8 mouse cellular contexts compared by ENCODE assay signal in the genomic region with DNA sequence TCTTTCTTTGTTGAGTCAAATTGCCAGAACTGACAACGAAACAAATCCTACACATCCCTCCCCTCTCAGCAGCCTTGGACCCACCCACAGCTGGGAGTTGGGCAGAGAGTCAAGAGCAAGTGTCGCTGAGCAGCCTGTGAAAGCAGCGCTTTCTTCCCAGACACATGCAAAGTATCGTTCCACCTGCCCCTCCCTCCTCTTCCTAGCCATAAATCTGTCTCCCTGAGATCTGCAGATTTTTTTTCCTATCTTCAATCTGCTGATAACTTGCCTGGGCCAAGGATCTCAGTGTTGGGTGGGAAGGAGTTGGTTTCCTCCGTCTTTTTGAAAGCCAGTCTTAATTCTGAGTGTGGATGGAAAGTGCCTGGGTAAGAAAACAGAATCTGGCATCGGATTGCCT.
DNase-seq lines count a peak whose midpoint lies in the region; ATAC-seq lines count a peak whose summit lies in the region.

No protein-coding gene starts in this region.

- peak; percentile 80; the same call in 1 of the 2 replicates for ATAC-seq in hindbrain, embryonic 14.5 days (ENCODE audit: low FRiP score)
- no peak for ATAC-seq in hindbrain, embryonic 11.5 days (ENCODE audit: low FRiP score)
- peak; percentile 68 for ATAC-seq in intestine, embryonic 16.5 days
- ATAC-seq in CD4-positive, CD25-positive, alpha-beta regulatory T cell, adult 4 months, result no peak

- no peaks in the 10 kb centered on the region for H3K9me3 ChIP-seq in hindbrain, embryonic 14.5 days (ENCODE audit: control insufficient read depth, low read length)
- H3K9me3 ChIP-seq in hindbrain, embryonic 11.5 days (ENCODE audit: control insufficient read depth, low read length), result no peaks in the 10 kb centered on the region
- H3K9me3 ChIP-seq in intestine, embryonic 16.5 days (ENCODE audit: control insufficient read depth, low read length), result no peaks in the 10 kb centered on the region

- H3K9ac ChIP-seq in hindbrain, embryonic 14.5 days, result no peak overlapping the region
- no peak overlapping the region for H3K9ac ChIP-seq in hindbrain, embryonic 11.5 days (ENCODE audit: low read depth, low read length)
- no peak overlapping the region for H3K9ac ChIP-seq in intestine, embryonic 16.5 days (ENCODE audit: low read depth, low read length)

- H3K4me3 ChIP-seq in hindbrain, embryonic 14.5 days (replicated peaks; ENCODE audit: low read length), result no peak overlapping the region
- no peak overlapping the region for H3K4me3 ChIP-seq in hindbrain, embryonic 11.5 days (ENCODE audit: low read depth, low read length)
- H3K4me3 ChIP-seq in brown adipose tissue, adult 24 weeks (ENCODE audit: insufficient read depth, low read depth, low read length), result no peak overlapping the region
- H3K4me3 ChIP-seq in intestine, embryonic 16.5 days (ENCODE audit: low read length), result no peak overlapping the region

- H3K36me3 ChIP-seq in hindbrain, embryonic 14.5 days (replicated peaks; ENCODE audit: control insufficient read depth, insufficient read depth), result no peaks in the 10 kb centered on the region
- H3K36me3 ChIP-seq in hindbrain, embryonic 11.5 days (ENCODE audit: control insufficient read depth, insufficient read depth, low read length), result no peaks in the 10 kb centered on the region
- H3K36me3 ChIP-seq in intestine, embryonic 16.5 days (ENCODE audit: control insufficient read depth, insufficient read depth, low read length), result no peaks in the 10 kb centered on the region

- WGBS in hindbrain, embryonic 14.5 days, result 49% methylated on average over 6 of the region's 6 CpGs
- 69% methylated on average over 6 of the region's 6 CpGs for WGBS in hindbrain, embryonic 11.5 days
- 27% methylated on average over 6 of the region's 6 CpGs for WGBS in intestine, embryonic 16.5 days

- no peaks in the 10 kb centered on the region for H3K27me3 ChIP-seq in hindbrain, embryonic 14.5 days (ENCODE audit: control insufficient read depth, insufficient read depth, low read length)
- H3K27me3 ChIP-seq in hindbrain, embryonic 11.5 days (ENCODE audit: control insufficient read depth, insufficient read depth, low read length), result no peaks in the 10 kb centered on the region
- H3K27me3 ChIP-seq in intestine, embryonic 16.5 days (replicated peaks; ENCODE audit: control insufficient read depth, insufficient read depth, low read length), result no peaks in the 10 kb centered on the region

- no peak overlapping the region for H3K27ac ChIP-seq in hindbrain, embryonic 14.5 days
- no peak overlapping the region for H3K27ac ChIP-seq in hindbrain, embryonic 11.5 days (ENCODE audit: low read depth, low read length)
- H3K27ac ChIP-seq in brown adipose tissue, adult 24 weeks (replicated peaks; ENCODE audit: low read depth, low read length), result 0 out of 2 replicates have a peak overlapping the region, but pooled peaks have one; percentile 70
- no peak overlapping the region for H3K27ac ChIP-seq in intestine, embryonic 16.5 days (ENCODE audit: low read length)

- peak; percentile 59 for DNase-seq in hindbrain, embryonic 14.5 days (ENCODE audit: low spot score)
- no peak for DNase-seq in hindbrain, embryonic 11.5 days (ENCODE audit: low spot score)
- DNase-seq in lung, postnatal 36 days, result peak; percentile 39
- DNase-seq in thymus, postnatal 4 days, result no peak
- DNase-seq in embryo, embryonic 10 days (ENCODE audit: low spot score), result no peak

- no peak overlapping the region for H3K4me2 ChIP-seq in hindbrain, embryonic 14.5 days (replicated peaks)
- H3K4me2 ChIP-seq in hindbrain, embryonic 11.5 days (replicated peaks; ENCODE audit: low read depth, low read length), result no peak overlapping the region
- no peak overlapping the region for H3K4me2 ChIP-seq in intestine, embryonic 16.5 days (ENCODE audit: low read depth, low read length)

- H3K4me1 ChIP-seq in hindbrain, embryonic 14.5 days (replicated peaks; ENCODE audit: control insufficient read depth, insufficient read depth, low read length), result no peaks in the 10 kb centered on the region
- H3K4me1 ChIP-seq in hindbrain, embryonic 11.5 days (replicated peaks; ENCODE audit: control insufficient read depth, insufficient read depth, low read length), result no peaks in the 10 kb centered on the region
- H3K4me1 ChIP-seq in brown adipose tissue, adult 24 weeks (ENCODE audit: control insufficient read depth, insufficient read depth, insufficient read length, low read length), result peaks cover 15% of the 10 kb centered on the region
- peaks cover 25% of the 10 kb centered on the region for H3K4me1 ChIP-seq in intestine, embryonic 16.5 days (ENCODE audit: control insufficient read depth, insufficient read depth, low read length)

Comparison
In these comparisons a context has a peak if more than half of its experiments do, and no peak if none do; other contexts are left out.
1. ATAC-seq: peak in hindbrain, embryonic 14.5 days (single experiment) and intestine, embryonic 16.5 days (single experiment); none in hindbrain, embryonic 11.5 days (single experiment) and CD4-positive, CD25-positive, alpha-beta regulatory T cell, adult 4 months (single experiment).
2. DNase-seq: peak in hindbrain, embryonic 14.5 days (single experiment) and lung, postnatal 36 days (single experiment); none in hindbrain, embryonic 11.5 days (single experiment), thymus, postnatal 4 days (single experiment) and embryo, embryonic 10 days (single experiment).